Mouse (Mus musculus) lung, embryonic 14.5 days (tissue): ENCODE data around the gene Tead3. TPM values are rescaled to one million over a fixed set of nuclear protein-coding genes. Genes with fewer than 3 reads are reported as not detected.
A peak's percentile ranks its signal among the peaks of the same experiment; 100 is the strongest.

Experiments
- ATAC-seq: fragments of 200-750 bp; cut with Nextera tagmentation; 2 replicates; pipeline ENCODE4 v1.8.0; 2017; ENCODE audit warnings: mild to moderate bottlenecking, moderate TSS enrichment, moderate library complexity; ENCODE audit not compliant: insufficient read depth
- DNase-seq: peaks from one replicate; pipeline ENCODE4 v3.0.0-alpha.2; 2015
- H3K27ac ChIP-seq: fragments of 300-500 bp; sonication (generic); 2 replicates; pipeline ENCODE4 v1.5.1; 2014; ENCODE audit warnings: low read depth, mild to moderate bottlenecking, moderate library complexity
- H3K27me3 ChIP-seq: fragments of 300-500 bp; sonication (generic); 2 replicates; pipeline ENCODE4 v1.6.1; 2014; ENCODE audit warnings: low read length, control low read depth; ENCODE audit not compliant: insufficient read depth
- H3K36me3 ChIP-seq: fragments of 300-500 bp; sonication (generic); 2 replicates; pipeline ENCODE4 v1.6.1; 2014; ENCODE audit warnings: control low read depth; ENCODE audit not compliant: insufficient read depth
- H3K4me1 ChIP-seq: fragments of 300-500 bp; sonication (generic); 2 replicates; pipeline ENCODE4 v1.6.1; 2014; ENCODE audit warnings: antibody characterized with exemption, control low read depth; ENCODE audit not compliant: insufficient read depth
- H3K4me2 ChIP-seq: fragments of 300-500 bp; sonication (generic); 2 replicates; pipeline ENCODE4 v1.6.1; 2014; ENCODE audit warnings: mild to moderate bottlenecking
- H3K4me3 ChIP-seq: fragments of 300-500 bp; sonication (generic); 2 replicates; pipeline ENCODE4 v1.5.1; 2014; ENCODE audit warnings: low read depth, low read length
- H3K9ac ChIP-seq: fragments of 300-500 bp; sonication (generic); 2 replicates; pipeline ENCODE4 v1.6.1; 2014
- H3K9me3 ChIP-seq: fragments of 300-500 bp; sonication (generic); 2 replicates; pipeline ENCODE4 v1.6.1; 2016; ENCODE audit warnings: low read depth, low read length, control low read depth
- CTCF ChIP-seq: IDR thresholded peaks from 2 replicates; pipeline ENCODE4 v1.5.1; 2016; ENCODE audit warnings: antibody characterized with exemption, low read depth
- WGBS: fragments of 180-500 bp; shearing (Covaris S2); extraction: QIAGEN DNeasy Blood & Tissue Kit; methylation state at CpG from one replicate; pipeline ENCODE4 v1.1.7; 2014; 5-methylcytosine and 5-hydroxymethylcytosine counted together
- polyA plus RNA-seq: library from polyadenylated mRNA; unstranded; fragments of >200 nt; fragmentation: Nextera tagmentation; extraction: Ambion mirVana; gene quantifications from 2 replicates; pipeline ENCODE4 v1.2.1, GENCODE M21; 2014

The Tead3 gene
- polyA plus RNA-seq, 1 experiment from 2014 or later, result 11.2 TPM

GRCm38 (mm10) chr17:28345882-28346281, 4.7 kb downstream of the Tead3 start:
- 5% methylated on average over 10 of the region's 10 CpGs for WGBS
- ATAC-seq, result peak; percentile 14
- H3K36me3 ChIP-seq, result no peaks in the 10 kb centered on the region

DNA sequence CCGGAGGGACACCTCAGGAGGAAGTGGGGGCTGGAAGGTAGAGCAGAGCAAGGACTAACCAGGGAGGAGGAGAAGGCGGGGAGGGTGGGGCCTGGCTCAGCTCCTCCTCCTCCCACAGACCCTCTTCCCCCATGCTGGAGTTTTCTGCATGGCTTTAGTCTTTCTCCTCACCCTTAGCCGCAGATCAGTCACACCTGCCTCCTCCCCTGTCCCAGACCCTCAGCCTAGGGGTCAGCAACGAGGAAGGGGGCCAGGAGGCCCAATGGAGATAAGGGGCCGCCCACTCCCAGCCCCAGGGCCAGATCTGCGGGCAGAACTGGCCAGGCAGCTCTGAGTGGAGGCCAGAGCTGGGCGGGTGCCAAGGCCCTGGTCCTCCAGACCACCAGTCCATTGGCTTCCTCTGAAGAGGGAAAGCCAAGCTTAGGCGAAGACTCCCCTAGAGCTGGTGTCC, 5.3 kb downstream of the Tead3 start:
- H3K4me2 ChIP-seq, result peak overlapping the region; percentile 56
- H3K4me1 ChIP-seq, result peaks cover 66% of the 10 kb centered on the region
- H3K27me3 ChIP-seq, result no peaks in the 10 kb centered on the region
- H3K36me3 ChIP-seq, result peaks cover 5% of the 10 kb centered on the region; the same call in 1 of the 2 replicates
- peak; percentile 76 for DNase-seq
- no peaks in the 10 kb centered on the region for H3K9me3 ChIP-seq
- no peak for TF ChIP-seq CTCF
- H3K4me3 ChIP-seq, result peak overlapping the region; percentile 21
- 0% methylated on average over 7 of the region's 8 CpGs for WGBS
- peak overlapping the region; percentile 92 for H3K27ac ChIP-seq
- peak; percentile 14; the same call in 1 of the 2 replicates for ATAC-seq
- peak overlapping the region; percentile 13 for H3K9ac ChIP-seq

More at GRCm38 (mm10) chr17:28345882-28346281, 4.7 kb downstream of the Tead3 start:
- Histone ChIP-seq H3K27me3 (no peaks in the 10 kb centered on the region), H3K9ac (peak overlapping the region; percentile 13), H3K4me1 (peaks cover 62% of the 10 kb centered on the region), H3K4me2 (peak overlapping the region; percentile 56), H3K4me3 (peak overlapping the region; percentile 21), H3K9me3 (no peaks in the 10 kb centered on the region), H3K27ac (peak overlapping the region; percentile 92)
- DNase-seq, result peak; percentile 73
- TF ChIP-seq CTCF, result peak; percentile 57

DNA sequence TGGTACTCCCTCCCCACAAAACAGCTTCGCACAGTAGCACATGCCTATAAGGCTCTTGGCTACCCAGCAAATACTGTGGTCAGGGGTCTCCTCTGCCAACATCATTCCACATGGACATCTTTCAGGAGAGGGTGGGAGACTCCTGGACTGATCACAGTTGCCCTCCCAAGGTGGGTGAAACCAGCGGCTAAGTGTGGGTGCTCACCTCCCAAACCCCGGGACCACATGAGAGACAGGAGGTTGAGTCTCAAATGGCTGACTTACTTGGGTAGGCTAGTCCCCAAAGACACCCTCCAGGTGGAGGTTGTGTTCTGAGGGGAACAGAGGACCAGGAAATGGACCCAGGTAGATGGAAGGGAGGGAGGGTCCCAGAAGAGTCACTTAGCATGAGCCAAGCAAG, 5.9 kb downstream of the Tead3 start:
- DNase-seq (no peak), ATAC-seq (no peak)
- WGBS, result 40% methylated on average over 3 of the region's 3 CpGs
- H3K4me3 ChIP-seq, result no peak overlapping the region
- no peaks in the 10 kb centered on the region for H3K9me3 ChIP-seq
- H3K9ac ChIP-seq, result no peak overlapping the region
- H3K27ac ChIP-seq, result peak overlapping the region; percentile 92
- peaks cover 66% of the 10 kb centered on the region for H3K4me1 ChIP-seq
- peak overlapping the region; percentile 56 for H3K4me2 ChIP-seq
- no peak for TF ChIP-seq CTCF
- peaks cover 11% of the 10 kb centered on the region for H3K36me3 ChIP-seq
- no peaks in the 10 kb centered on the region for H3K27me3 ChIP-seq

GRCm38 (mm10) chr17:28344050-28344607, 6.5 kb downstream of the Tead3 start:
- peak overlapping the region; percentile 56 for H3K4me2 ChIP-seq
- H3K9ac ChIP-seq, result peak overlapping the region; percentile 34
- WGBS, result 12% methylated on average over 4 of the region's 4 CpGs

DNA sequence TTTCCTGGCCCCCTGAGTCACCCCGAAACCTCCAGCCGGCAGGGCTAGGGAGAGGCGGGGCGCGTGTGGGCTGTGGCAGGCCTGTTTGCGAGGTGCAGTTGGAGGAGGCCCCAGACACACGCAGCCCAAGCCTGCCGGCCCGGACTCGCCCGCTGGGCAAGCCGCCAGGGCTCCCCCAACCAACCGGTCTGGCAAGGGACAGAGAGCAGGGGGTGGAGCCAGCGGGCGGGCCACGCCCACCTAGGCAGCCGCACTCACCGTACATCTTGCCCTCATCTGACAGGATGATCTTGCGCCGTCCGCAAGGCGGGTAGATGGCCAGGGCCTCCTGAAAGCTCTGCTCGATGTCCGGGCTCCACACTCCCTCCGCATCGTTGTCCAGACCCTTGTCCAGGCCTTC, 9.5 kb downstream of the Tead3 start:
- WGBS, result 4% methylated on average over 26 of the region's 26 CpGs
- peaks cover 38% of the 10 kb centered on the region for H3K4me1 ChIP-seq

More at GRCm38 (mm10) chr17:28344050-28344607, 6.5 kb downstream of the Tead3 start:
- Histone ChIP-seq H3K27ac (peak overlapping the region; percentile 92), H3K27me3 (no peaks in the 10 kb centered on the region), H3K9me3 (no peaks in the 10 kb centered on the region), H3K4me3 (no peak overlapping the region), H3K4me1 (peaks cover 65% of the 10 kb centered on the region), H3K36me3 (peaks cover 15% of the 10 kb centered on the region)
- ATAC-seq (no peak), DNase-seq (peak; percentile 73)
- TF ChIP-seq CTCF, result no peak

GRCm38 (mm10) chr17:28340578-28340977, 10.0 kb downstream of the Tead3 start:
- H3K27me3 ChIP-seq, result no peaks in the 10 kb centered on the region
- peak overlapping the region; percentile 57 for H3K4me2 ChIP-seq
- 0 out of 2 replicates have a peak overlapping the region, but pooled peaks have one; percentile 7 for H3K4me3 ChIP-seq
- TF ChIP-seq CTCF, result no peak
- no peaks in the 10 kb centered on the region for H3K9me3 ChIP-seq
- H3K4me1 ChIP-seq, result peaks cover 33% of the 10 kb centered on the region
- WGBS, result 53% methylated on average over 7 of the region's 7 CpGs
- peak; percentile 49 for DNase-seq
- peak; percentile 30 for ATAC-seq
- H3K36me3 ChIP-seq, result peaks cover 42% of the 10 kb centered on the region
- H3K9ac ChIP-seq, result peak overlapping the region; percentile 47; the same call in 1 of the 2 replicates
- peak overlapping the region; percentile 87 for H3K27ac ChIP-seq

More for the DNA sequence above, 9.5 kb downstream of the Tead3 start:
- Histone ChIP-seq H3K4me2 (peak overlapping the region; percentile 57), H3K9ac (peak overlapping the region; percentile 47), H3K4me3 (peak overlapping the region; percentile 26), H3K27ac (peak overlapping the region; percentile 87), H3K36me3 (peaks cover 37% of the 10 kb centered on the region), H3K27me3 (no peaks in the 10 kb centered on the region), H3K9me3 (no peaks in the 10 kb centered on the region)
- TF ChIP-seq CTCF, result no peak
- DNase-seq (peak; percentile 96), ATAC-seq (peak; percentile 81)

DNA sequence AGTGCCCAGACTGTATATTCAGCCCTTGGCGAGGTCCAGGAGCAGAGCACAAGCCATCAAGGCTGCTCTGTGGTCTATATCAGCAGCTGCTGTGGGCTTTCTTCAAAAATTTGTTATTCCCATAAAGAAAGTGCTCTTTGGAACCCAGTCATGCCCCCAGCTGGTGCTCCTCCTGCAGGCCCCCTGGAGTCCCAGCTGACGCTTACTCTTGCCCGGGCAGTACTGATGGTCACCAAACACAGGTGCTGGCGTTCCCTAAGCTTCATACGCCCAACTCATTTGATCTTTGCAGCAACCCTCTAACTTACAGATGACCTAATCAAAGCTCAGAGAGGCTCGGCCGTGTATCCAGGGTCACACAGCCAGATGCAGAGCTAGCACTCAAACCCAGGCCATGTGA, 13.1 kb downstream of the Tead3 start:
- no peaks in the 10 kb centered on the region for H3K9me3 ChIP-seq
- peaks cover 72% of the 10 kb centered on the region for H3K36me3 ChIP-seq
- DNase-seq (no peak), ATAC-seq (no peak)
- WGBS, result 91% methylated on average over 7 of the region's 7 CpGs
- no peak for TF ChIP-seq CTCF
- H3K27me3 ChIP-seq, result no peaks in the 10 kb centered on the region
- H3K4me2 ChIP-seq, result no peak overlapping the region
- no peak overlapping the region for H3K9ac ChIP-seq
- H3K4me1 ChIP-seq, result peaks cover 18% of the 10 kb centered on the region
- no peak overlapping the region for H3K27ac ChIP-seq
- no peak overlapping the region for H3K4me3 ChIP-seq
